Mouse (Mus musculus) C2C12 (cell line): Measurements from ENCODE around the gene Gpc4. TPM values are rescaled to one million over a fixed set of nuclear protein-coding genes. Genes with fewer than 3 reads are reported as not detected.

Experiments used
- H3K27me3 ChIP-seq: one replicate; pipeline ENCODE4 v1.6.1; 2011; ENCODE audit not compliant: control insufficient read depth, insufficient read depth, insufficient read length
- H3K36me3 ChIP-seq: one replicate; pipeline ENCODE4 v1.6.1; 2011; ENCODE audit not compliant: control insufficient read depth, insufficient read depth
- H3K4me3 ChIP-seq: one replicate; pipeline ENCODE4 v1.5.1; 2011; ENCODE audit warnings: mild to moderate bottlenecking, control low read depth; ENCODE audit not compliant: poor library complexity, insufficient read depth, severe bottlenecking
- H3K79me2 ChIP-seq: one replicate; pipeline ENCODE4 v1.6.1; 2011; ENCODE audit not compliant: control insufficient read depth, insufficient read depth
- H3K79me3 ChIP-seq: one replicate; pipeline ENCODE4 v1.6.1; 2011; ENCODE audit warnings: low read depth, control low read depth
- H3ac ChIP-seq: one replicate; pipeline ENCODE3; 2011; ENCODE audit warnings: low read depth; ENCODE audit not compliant: control insufficient read depth, insufficient read length
- CEBPB ChIP-seq: IDR thresholded peaks from one replicate; pipeline ENCODE4 v1.6.1; 2011; ENCODE audit warnings: low read depth, mild to moderate bottlenecking, control low read depth, moderate library complexity
- CTCF ChIP-seq: IDR thresholded peaks from one replicate; pipeline ENCODE4 v1.5.1; 2011; ENCODE audit not compliant: control insufficient read depth, insufficient read depth, insufficient read length
- FOSL1 ChIP-seq: IDR thresholded peaks from one replicate; pipeline ENCODE4 v1.8.0; 2011; ENCODE audit warnings: mild to moderate bottlenecking, low read length; ENCODE audit not compliant: poor library complexity, insufficient read depth, severe bottlenecking
- MAX ChIP-seq: IDR thresholded peaks from one replicate; pipeline ENCODE4 v1.6.1; 2011; ENCODE audit warnings: mild to moderate bottlenecking, control low read depth
- MYOD1 ChIP-seq: IDR thresholded peaks from one replicate; pipeline ENCODE4 v1.6.1; 2011; ENCODE audit warnings: low read depth; ENCODE audit not compliant: control insufficient read depth, insufficient read length
- MYOG ChIP-seq: IDR thresholded peaks from one replicate; pipeline ENCODE4 v1.6.1; 2011; ENCODE audit not compliant: control insufficient read depth, insufficient read length; ENCODE audit errors: extremely low read depth
- USF1 ChIP-seq: IDR thresholded peaks from one replicate; pipeline ENCODE4 v1.6.1; 2011; ENCODE audit warnings: low read depth, mild to moderate bottlenecking, control low read depth, moderate library complexity
- long read RNA-seq, 2 experiments: library from polyadenylated mRNA; unstranded; transcript quantifications; one replicate each; pipeline ENCODE4 v2.0.0; 2019 to 2020
- polyA plus RNA-seq: library from polyadenylated mRNA; unstranded; fragments of >200 nt; fragmentation: generic; extraction: Trizol; gene quantifications from one replicate; pipeline ENCODE4 v1.2.1, GENCODE M21; 2012; ENCODE audit warnings: missing spikeins

Gene Gpc4
- 0.26 TPM for polyA plus RNA-seq
- long read RNA-seq, experiment 1, result 0 reads
- long read RNA-seq, experiment 2, result 0 reads

- no peaks in the 10 kb centered on the region for H3K27me3 ChIP-seq
- H3K79me3 ChIP-seq, result no peaks in the 10 kb centered on the region
- H3K79me2 ChIP-seq, result no peaks in the 10 kb centered on the region
- no peak within 1 kb of the TSS for H3K4me3 ChIP-seq
- H3ac ChIP-seq, result no peak within 1 kb of the TSS
- no peak for TF ChIP-seq USF1
- TF ChIP-seq CEBPB, result no peak
- TF ChIP-seq MYOG, result no peak
- TF ChIP-seq FOSL1, result no peak
- no peak for TF ChIP-seq CTCF
- TF ChIP-seq MYOD1, result no peak
- TF ChIP-seq MAX, result no peak
- H3K36me3 ChIP-seq, result no peaks in the 10 kb centered on the region
Measured at GRCm38 (mm10) chrX:52164738-52165554, at the start of gene Gpc4. TSS of gene Gpc4 (minus strand) at chrX:52165252.

GRCm38 (mm10) chrX:52212846-52213245 is 47.8 kb upstream of the Gpc4 start:
- Histone ChIP-seq H3K27me3 (no peaks in the 10 kb centered on the region), H3K4me3 (no peak overlapping the region), H3ac (no peak overlapping the region), H3K36me3 (no peaks in the 10 kb centered on the region), H3K79me2 (no peaks in the 10 kb centered on the region), H3K79me3 (no peaks in the 10 kb centered on the region)
- TF ChIP-seq USF1 (no peak), MYOD1 (no peak), MAX (no peak), CEBPB (no peak), FOSL1 (no peak)

GRCm38 (mm10) chrX:52199836-52200235 is 34.8 kb upstream of the Gpc4 start:
- no peak overlapping the region for H3K4me3 ChIP-seq
- no peaks in the 10 kb centered on the region for H3K36me3 ChIP-seq
- no peak for TF ChIP-seq MAX
- no peaks in the 10 kb centered on the region for H3K27me3 ChIP-seq
- H3K79me2 ChIP-seq, result no peaks in the 10 kb centered on the region
- no peaks in the 10 kb centered on the region for H3K79me3 ChIP-seq
- no peak overlapping the region for H3ac ChIP-seq

- no peak overlapping the region for H3ac ChIP-seq
- no peaks in the 10 kb centered on the region for H3K27me3 ChIP-seq
- H3K79me3 ChIP-seq, result no peaks in the 10 kb centered on the region
- H3K4me3 ChIP-seq, result no peak overlapping the region
- no peak for TF ChIP-seq CTCF
- TF ChIP-seq FOSL1, result no peak
- TF ChIP-seq MAX, result no peak
- TF ChIP-seq USF1, result no peak
- TF ChIP-seq MYOD1, result no peak
- TF ChIP-seq MYOG, result no peak
- TF ChIP-seq CEBPB, result no peak
- no peaks in the 10 kb centered on the region for H3K79me2 ChIP-seq
- H3K36me3 ChIP-seq, result no peaks in the 10 kb centered on the region
Measured at GRCm38 (mm10) chrX:52193311-52193968, 28.4 kb upstream of the Gpc4 start.

GRCm38 (mm10) chrX:52189094-52189493 is 24.0 kb upstream of the Gpc4 start:
- Histone ChIP-seq H3K79me2 (no peaks in the 10 kb centered on the region), H3ac (no peak overlapping the region), H3K36me3 (no peaks in the 10 kb centered on the region), H3K79me3 (no peaks in the 10 kb centered on the region), H3K27me3 (no peaks in the 10 kb centered on the region), H3K4me3 (no peak overlapping the region)
- TF ChIP-seq CTCF, result no peak
- no peak for TF ChIP-seq MYOD1
- TF ChIP-seq USF1, result no peak
- TF ChIP-seq CEBPB, result no peak
- TF ChIP-seq MAX, result no peak
- TF ChIP-seq MYOG, result no peak
- no peak for TF ChIP-seq FOSL1
